Mouse (Mus musculus) frontal cortex, postnatal 10 days (tissue): ENCODE data around the gene Snx10.
A peak's percentile ranks its signal among the peaks of the same experiment; 100 is the strongest.

Experiments used
- DNase-seq, 2 experiments: peaks; one replicate each; pipeline ENCODE4 v3.0.0; 2022; ENCODE audit warnings: low spot score in 2 of 2, mixed read lengths in 1 of 2

Gene Snx10

GRCm38 (mm10) chr6:51533467-51534200 is 9.9 kb downstream of the Snx10 start:
- DNase-seq, result no peak

DNA sequence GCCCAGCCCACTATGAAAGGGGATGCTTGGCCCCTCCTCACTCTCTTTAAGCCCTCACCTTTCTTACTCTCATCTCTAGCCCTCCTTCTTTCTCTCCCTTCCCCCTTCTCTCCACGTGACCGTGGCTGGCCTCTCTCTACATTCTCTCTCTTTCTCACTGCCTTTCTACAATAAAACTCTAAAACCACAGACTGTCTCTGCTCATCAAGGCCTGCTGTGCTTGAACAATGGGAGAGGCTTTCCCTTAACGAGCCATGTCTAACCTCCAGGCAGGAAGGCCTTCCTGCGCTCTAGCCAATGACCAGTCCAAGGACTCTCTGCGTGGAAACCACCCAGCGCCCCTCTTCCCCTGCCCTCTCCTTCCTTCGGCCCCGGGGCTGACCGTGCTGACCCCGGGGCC is 11.9 kb downstream of the Snx10 start:
- no peak for DNase-seq

- DNase-seq, result no peak
Observed at GRCm38 (mm10) chr6:51540525-51540924, 16.8 kb downstream of the Snx10 start.

DNA sequence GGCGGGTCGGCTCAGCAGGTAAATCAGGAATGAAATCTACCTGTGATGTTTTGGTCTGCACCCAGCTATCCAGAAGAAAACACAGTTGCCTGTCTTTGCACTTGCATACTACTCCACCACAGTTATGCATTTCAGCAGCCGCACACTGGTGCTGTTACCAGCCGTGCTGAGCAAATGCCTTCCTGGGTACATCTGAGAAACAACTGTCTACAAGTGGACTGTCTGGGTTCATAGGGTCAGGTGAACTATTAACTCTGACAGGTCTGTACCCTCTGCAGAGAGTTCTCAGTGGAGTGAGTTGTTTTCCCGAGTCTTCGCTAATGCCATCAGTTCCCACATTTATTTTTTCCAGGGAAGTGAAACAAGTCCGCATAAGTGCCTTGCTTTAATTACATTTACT is 17.7 kb downstream of the Snx10 start:
- DNase-seq, result no peak

- no peak for DNase-seq
Observed at GRCm38 (mm10) chr6:51542147-51542546, 18.4 kb downstream of the Snx10 start.

- DNase-seq, result no peak
Observed at GRCm38 (mm10) chr6:51543639-51544117, 20.0 kb downstream of the Snx10 start.

DNA sequence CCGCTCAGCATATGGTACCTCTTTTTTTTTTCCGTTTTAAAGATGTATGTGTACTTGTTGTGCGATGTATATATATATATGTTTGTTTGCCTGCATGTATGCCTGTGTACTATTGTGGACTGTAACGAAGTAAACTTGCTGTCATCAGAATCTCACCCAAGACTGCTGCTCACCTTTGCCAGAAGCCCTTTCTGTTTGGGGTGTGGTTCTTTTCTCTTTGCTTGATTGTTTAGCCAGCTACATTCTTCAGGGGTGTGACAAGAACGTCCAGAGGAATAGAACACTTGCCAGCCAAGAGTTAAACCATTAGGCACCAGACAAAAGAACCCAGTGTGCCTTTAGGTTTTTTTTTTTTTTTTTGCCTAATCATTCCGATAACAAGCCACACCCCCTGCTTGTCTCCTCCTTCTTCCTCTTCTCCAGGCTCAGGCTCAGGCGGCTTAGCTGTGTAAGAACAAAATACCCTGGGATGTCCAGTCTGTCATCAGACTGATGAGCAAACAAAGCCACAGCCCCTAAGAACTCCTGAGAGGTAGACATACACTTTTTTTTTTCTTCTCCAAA is 20.5 kb downstream of the Snx10 start:
- DNase-seq, result no peak

- DNase-seq, result no peak
Observed at GRCm38 (mm10) chr6:51545219-51545859, 21.6 kb downstream of the Snx10 start.

- no peak for DNase-seq
Observed at GRCm38 (mm10) chr6:51546085-51546484, 22.4 kb downstream of the Snx10 start.

GRCm38 (mm10) chr6:51548757-51549156 is 25.1 kb downstream of the Snx10 start:
- DNase-seq, result no peak

DNA sequence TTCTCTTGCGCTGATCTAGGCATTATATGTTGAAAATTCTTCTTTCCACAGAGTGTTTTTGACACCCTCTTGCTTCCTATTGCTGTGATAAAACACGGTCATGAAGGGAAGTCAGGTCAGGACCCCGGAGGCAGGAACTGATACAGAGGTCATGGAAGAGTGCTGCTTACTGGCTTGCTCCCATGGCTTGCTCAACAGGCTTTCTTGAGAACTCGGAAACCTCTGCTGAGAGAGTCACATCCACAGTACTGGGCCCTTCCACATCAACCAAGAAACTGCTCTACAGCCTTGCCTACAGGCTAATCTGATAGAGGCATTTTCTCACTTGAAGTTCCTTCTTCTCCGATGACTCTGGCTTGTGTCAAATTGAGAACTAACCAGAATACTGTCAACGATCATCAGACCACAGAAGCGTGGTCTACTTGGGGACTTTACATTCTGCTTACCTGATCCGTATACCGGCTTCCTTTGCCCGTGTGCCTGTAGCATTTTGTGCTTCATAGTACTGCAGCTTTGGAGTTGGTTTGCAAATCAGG is 27.6 kb downstream of the Snx10 start:
- no peak for DNase-seq

- DNase-seq, result no peak
Observed at GRCm38 (mm10) chr6:51556562-51556961, 32.9 kb downstream of the Snx10 start.

- DNase-seq, result no peak
Observed at GRCm38 (mm10) chr6:51558311-51558710, 34.6 kb downstream of the Snx10 start.

GRCm38 (mm10) chr6:51566771-51567680 is 43.3 kb downstream of the Snx10 start:
- DNase-seq, result no peak

DNA sequence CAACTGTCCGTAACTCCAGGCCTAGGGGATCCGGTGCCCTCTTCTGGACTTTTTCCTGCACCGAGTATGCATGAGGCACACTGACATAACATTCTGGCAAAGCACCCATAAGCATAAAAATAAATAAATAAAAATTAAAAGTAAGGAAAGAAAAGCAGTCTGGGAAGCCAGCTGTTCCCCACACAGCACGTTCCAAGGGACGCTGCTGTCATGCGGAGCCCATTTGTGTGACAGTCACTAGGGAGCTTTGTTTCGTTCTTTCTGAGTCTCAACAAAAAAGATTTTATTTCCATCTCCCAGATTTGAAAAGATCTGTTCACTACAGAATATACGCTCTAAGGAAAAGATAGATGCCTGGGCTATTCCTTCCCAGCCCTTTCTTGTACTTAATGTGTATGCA is 45.4 kb downstream of the Snx10 start:
- DNase-seq, result no peak

GRCm38 (mm10) chr6:51573136-51573535 is 49.4 kb downstream of the Snx10 start:
- DNase-seq, result no peak

DNA sequence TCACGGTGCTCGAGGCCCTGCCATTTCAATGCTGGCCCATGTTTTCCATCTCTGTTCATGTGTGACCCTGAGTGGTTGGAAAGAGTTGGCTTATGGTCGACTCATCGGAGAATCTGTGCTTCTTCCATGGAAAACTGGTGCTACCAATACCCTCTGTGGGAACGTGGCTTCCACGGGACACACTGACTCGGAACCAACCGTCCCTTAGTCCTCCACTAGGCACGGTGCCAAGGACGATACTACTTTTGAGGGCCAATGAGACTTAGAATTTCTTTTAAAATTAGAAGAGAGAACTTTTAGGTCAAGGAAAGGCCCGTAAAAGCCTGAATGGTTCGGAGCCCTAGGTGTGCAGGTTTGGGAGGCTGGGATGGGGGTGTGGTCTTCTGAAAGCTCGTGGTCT is 50.4 kb downstream of the Snx10 start:
- no peak for DNase-seq

- no peak for DNase-seq
Observed at GRCm38 (mm10) chr6:51578415-51578814, 54.7 kb downstream of the Snx10 start.

- DNase-seq, result peak in 1 of 2 experiments; percentile 75
Observed at GRCm38 (mm10) chr6:51580040-51580680, 56.5 kb downstream of the Snx10 start.

DNA sequence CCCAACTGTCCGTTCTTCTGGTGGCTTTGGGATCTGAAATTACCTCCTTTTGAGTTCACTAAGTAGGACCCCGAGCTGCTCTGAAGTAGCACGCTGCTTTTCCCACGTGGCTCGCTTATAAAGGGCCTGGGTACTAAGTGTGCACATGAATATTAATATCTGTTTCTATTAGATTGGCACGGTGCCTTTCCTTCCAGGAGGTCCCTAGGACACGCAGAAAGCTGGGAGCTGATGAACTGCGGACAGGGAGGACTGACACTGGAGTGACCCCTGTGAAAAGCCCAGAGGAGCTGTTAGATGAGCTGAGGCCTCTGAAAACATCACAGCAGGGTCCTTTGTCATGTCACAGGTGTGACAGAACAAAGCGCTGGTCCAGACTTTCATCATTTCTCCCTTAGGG is 57.7 kb downstream of the Snx10 start:
- DNase-seq, result no peak

GRCm38 (mm10) chr6:51582051-51582450 is 58.4 kb downstream of the Snx10 start:
- DNase-seq, result no peak
